Mouse (Mus musculus): Measurements from ENCODE around the gene Ano10.

Gene Ano10

GRCm38 (mm10) chr9:122156389-122157078 lies 137.7 kb downstream of the Ano10 start:
- no peak for DNase-seq (ENCODE audit: extremely low spot score)

- DNase-seq (ENCODE audit: extremely low spot score): no peak
These were observed 139.0 kb downstream of the Ano10 start for GRCm38 (mm10) chr9:122155193-122155592.

GRCm38 (mm10) chr9:122153436-122153835 lies 140.8 kb downstream of the Ano10 start:
- DNase-seq (ENCODE audit: extremely low spot score): no peak

- no peak for DNase-seq (ENCODE audit: extremely low spot score)
These were observed 141.7 kb downstream of the Ano10 start for GRCm38 (mm10) chr9:122152501-122152900.

GRCm38 (mm10) chr9:122152063-122152462 lies 142.2 kb downstream of the Ano10 start:
- DNase-seq (ENCODE audit: extremely low spot score): no peak

GRCm38 (mm10) chr9:122149997-122150826 lies 144.0 kb downstream of the Ano10 start:
- no peak for DNase-seq (ENCODE audit: extremely low spot score)

- DNase-seq (ENCODE audit: extremely low spot score): no peak
These were observed 145.9 kb downstream of the Ano10 start for GRCm38 (mm10) chr9:122148356-122148755.

- no peak for DNase-seq (ENCODE audit: extremely low spot score)
These were observed 147.9 kb downstream of the Ano10 start for GRCm38 (mm10) chr9:122146124-122146870.

GRCm38 (mm10) chr9:122145677-122146076 lies 148.5 kb downstream of the Ano10 start:
- DNase-seq (ENCODE audit: extremely low spot score): no peak

GRCm38 (mm10) chr9:122144776-122145175 lies 149.4 kb downstream of the Ano10 start:
- no peak for DNase-seq (ENCODE audit: extremely low spot score)

- DNase-seq (ENCODE audit: extremely low spot score): no peak
These were observed 151.0 kb downstream of the Ano10 start for GRCm38 (mm10) chr9:122143219-122143618.

- no peak for DNase-seq (ENCODE audit: extremely low spot score)
These were observed 155.0 kb downstream of the Ano10 start for GRCm38 (mm10) chr9:122139236-122139635.

GRCm38 (mm10) chr9:122138371-122139029 lies 155.7 kb downstream of the Ano10 start:
- DNase-seq (ENCODE audit: extremely low spot score): no peak

GRCm38 (mm10) chr9:122137960-122138359 lies 156.3 kb downstream of the Ano10 start:
- DNase-seq (ENCODE audit: extremely low spot score): no peak

- no peak for DNase-seq (ENCODE audit: extremely low spot score)
These were observed 158.4 kb downstream of the Ano10 start for GRCm38 (mm10) chr9:122135885-122136170.

GRCm38 (mm10) chr9:122135095-122135884 lies 158.9 kb downstream of the Ano10 start:
- DNase-seq (ENCODE audit: extremely low spot score): no peak

- no peak for DNase-seq (ENCODE audit: extremely low spot score)
These were observed 162.1 kb downstream of the Ano10 start for GRCm38 (mm10) chr9:122132145-122132544.

- no peak for DNase-seq (ENCODE audit: extremely low spot score)
These were observed 163.6 kb downstream of the Ano10 start for GRCm38 (mm10) chr9:122130666-122131065.

- no peak for DNase-seq (ENCODE audit: extremely low spot score)
These were observed 165.5 kb downstream of the Ano10 start for GRCm38 (mm10) chr9:122128686-122129085.

GRCm38 (mm10) chr9:122127271-122127785 lies 166.9 kb downstream of the Ano10 start:
- no peak for DNase-seq (ENCODE audit: extremely low spot score)

GRCm38 (mm10) chr9:122126790-122127189 lies 167.4 kb downstream of the Ano10 start:
- no peak for DNase-seq (ENCODE audit: extremely low spot score)
